24 mouse cellular contexts compared by ENCODE assay signal in the genomic region with DNA sequence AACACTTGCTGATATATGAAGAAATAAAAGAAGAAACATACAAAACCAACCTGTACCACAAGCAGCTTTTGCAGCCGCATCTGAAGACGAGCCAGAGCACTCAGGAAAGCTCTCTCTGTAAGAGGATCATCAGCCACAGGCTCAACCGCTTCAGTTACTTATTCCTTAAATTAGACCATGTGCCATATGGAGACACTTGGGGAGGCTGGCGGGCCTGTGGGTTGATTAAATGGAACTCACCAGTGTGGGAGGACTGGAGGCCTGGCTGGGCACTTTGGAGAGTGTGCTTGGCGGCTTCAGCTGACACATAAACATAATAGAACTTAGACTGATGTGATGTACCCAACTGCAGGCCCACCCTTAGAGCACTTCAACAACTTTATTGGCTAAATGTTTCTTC. TPM values are rescaled to one million over a fixed set of nuclear protein-coding genes. Genes with fewer than 3 reads are reported as not detected.
DNase-seq lines count a peak whose midpoint lies in the region; ATAC-seq and TF ChIP-seq lines count a peak whose summit lies in the region.
"Had no signal": no experiment of that assay in that cellular context is flagged by ENCODE, and none has a peak within 500 bp of the region (broad histone marks: within the 10 kb centered on the region; RNA-seq: fewer than 3 reads in every experiment).

No protein-coding gene starts in this region.

- 0 out of 2 replicates have a peak overlapping the region, but pooled peaks have one; percentile 3 for H3K27ac ChIP-seq in layer of hippocampus, adult 2 months
- H3K27ac ChIP-seq in intestine, embryonic 16.5 days (ENCODE audit: low read length) = no peak overlapping the region
- H3K27ac ChIP-seq: embryonic facial prominence, embryonic 12.5 days; heart, adult 2 months; hindbrain, embryonic 12.5 days; kidney, embryonic 15.5 days; limb, embryonic 13.5 days; liver, embryonic 12.5 days; neural tube, embryonic 15.5 days had no signal

- H3K36me3 ChIP-seq in intestine, embryonic 16.5 days (ENCODE audit: control insufficient read depth, insufficient read depth, low read length) = peaks cover 10% of the 10 kb centered on the region

- H3K9me3 ChIP-seq in intestine, embryonic 16.5 days (ENCODE audit: control insufficient read depth, low read length) = no peaks in the 10 kb centered on the region
- H3K9me3 ChIP-seq: embryonic facial prominence, embryonic 12.5 days; hindbrain, embryonic 12.5 days; kidney, embryonic 15.5 days; limb, embryonic 13.5 days; liver, embryonic 12.5 days; neural tube, embryonic 15.5 days had no signal

- TF ChIP-seq CTCF in layer of hippocampus, adult 2 months (conservative IDR thresholded peaks at IDR 0.05) = no peak

- DNase-seq in layer of hippocampus, adult 2 months (ENCODE audit: low spot score in 2 of 2) = no peak
- no peak for DNase-seq in layer of hippocampus, adult 9-10 months (ENCODE audit: low spot score)
- peak; percentile 77 for DNase-seq in brain, adult 2 months (ENCODE audit: low read depth, low spot score)
- DNase-seq in left cerebral cortex, postnatal 25 days (ENCODE audit: low spot score in 2 of 2) = peak; percentile 48 to 90
- DNase-seq in right cerebral cortex, postnatal 14 days = peak; percentile 32
- DNase-seq in adrenal gland, postnatal 10 days = no peak
- DNase-seq: cerebellum, adult 18-20 months; cerebellum, postnatal 14 days; gastrocnemius, postnatal 25 days; heart, adult 2 months; kidney, adult 11 months; kidney, postnatal 4 days; lung, adult 18-20 months; lung, postnatal 14 days; thymus, postnatal 25 days had no signal

- no peak overlapping the region for H3K9ac ChIP-seq in intestine, embryonic 16.5 days (ENCODE audit: low read depth, low read length)
- H3K9ac ChIP-seq: embryonic facial prominence, embryonic 12.5 days; hindbrain, embryonic 12.5 days; kidney, embryonic 15.5 days; limb, embryonic 13.5 days; liver, embryonic 12.5 days; neural tube, embryonic 15.5 days had no signal

- no peak overlapping the region for H3K4me3 ChIP-seq in layer of hippocampus, adult 2 months
- H3K4me3 ChIP-seq in intestine, embryonic 16.5 days (ENCODE audit: low read length) = no peak overlapping the region
- H3K4me3 ChIP-seq: embryonic facial prominence, embryonic 12.5 days; heart, adult 2 months; hindbrain, embryonic 12.5 days; kidney, embryonic 15.5 days; limb, embryonic 13.5 days; liver, embryonic 12.5 days; neural tube, embryonic 15.5 days had no signal

- ATAC-seq in intestine, embryonic 16.5 days = no peak
- ATAC-seq: liver, embryonic 12.5 days; Patski had no signal

- H3K4me2 ChIP-seq in intestine, embryonic 16.5 days (ENCODE audit: low read depth, low read length) = no peak overlapping the region
- H3K4me2 ChIP-seq: embryonic facial prominence, embryonic 12.5 days; hindbrain, embryonic 12.5 days; kidney, embryonic 15.5 days; limb, embryonic 13.5 days; liver, embryonic 12.5 days; midbrain, embryonic 11.5 days; neural tube, embryonic 15.5 days had no signal

- no peaks in the 10 kb centered on the region for H3K4me1 ChIP-seq in intestine, embryonic 16.5 days (ENCODE audit: control insufficient read depth, insufficient read depth, low read length)
- H3K4me1 ChIP-seq: embryonic facial prominence, embryonic 12.5 days; hindbrain, embryonic 12.5 days; kidney, embryonic 15.5 days; limb, embryonic 13.5 days; liver, embryonic 12.5 days; neural tube, embryonic 15.5 days had no signal

- WGBS in intestine, embryonic 16.5 days = 89% methylated on average over 5 of the region's 5 CpGs

- intact Hi-C loops in left cerebral cortex, postnatal 25 days (cut with DNase I) = loop anchor here (2.0 kb wide), 1 partner anchor 17 kb away; a partner anchor contains a TSS

- H3K27me3 ChIP-seq in intestine, embryonic 16.5 days (replicated peaks; ENCODE audit: control insufficient read depth, insufficient read depth, low read length) = no peaks in the 10 kb centered on the region
- H3K27me3 ChIP-seq: embryonic facial prominence, embryonic 12.5 days; hindbrain, embryonic 12.5 days; kidney, embryonic 15.5 days; limb, embryonic 13.5 days; neural tube, embryonic 15.5 days; Patski had no signal

RNA-seq across cellular contexts. Expression of a gene that starts 15.6 kb away (rescaled TPM):
- 100 to 1,000 TPM; 152 to 157 TPM for total RNA-seq in layer of hippocampus, adult 2 months (2021)
- total RNA-seq in left cerebral cortex, postnatal 25 days (2021) = 10 to 100 TPM; 88.4 to 89.8 TPM
- total RNA-seq in adrenal gland, postnatal 10 days (2021) = 10 to 100 TPM in 1 of 2 experiments, 1 to 10 TPM in 1; 9.8 to 13.8 TPM
- 83.7 and 108 TPM in 2 replicates for polyA plus RNA-seq in intestine, embryonic 16.5 days (2015; fragmentation: Nextera tagmentation; extraction: Ambion mirVana)

RNA-seq across cellular contexts. Expression of a gene that starts 20.3 kb away (rescaled TPM):
- 10 to 100 TPM in 1 of 2 experiments, 1 to 10 TPM in 1; 9.9 to 10.0 TPM for total RNA-seq in layer of hippocampus, adult 2 months (2021)
- 10 to 100 TPM; 10.7 to 11.4 TPM for total RNA-seq in left cerebral cortex, postnatal 25 days (2021)
- total RNA-seq in adrenal gland, postnatal 10 days (2021) = 10 to 100 TPM; 24.1 to 28.4 TPM
- polyA plus RNA-seq in intestine, embryonic 16.5 days (2015; fragmentation: Nextera tagmentation; extraction: Ambion mirVana) = 39.8 and 41.7 TPM in 2 replicates

RNA-seq across cellular contexts. Expression of a gene that starts 41.5 kb away (rescaled TPM):
- 100 to 1,000 TPM; 361 to 383 TPM for total RNA-seq in layer of hippocampus, adult 2 months (2021)
- 100 to 1,000 TPM; 444 to 446 TPM for total RNA-seq in left cerebral cortex, postnatal 25 days (2021)
- total RNA-seq in adrenal gland, postnatal 10 days (2021) = 1,000 to 10,000 TPM; 1,050 to 1,199 TPM
- 745 and 751 TPM in 2 replicates for polyA plus RNA-seq in intestine, embryonic 16.5 days (2015; fragmentation: Nextera tagmentation; extraction: Ambion mirVana)

RNA-seq across cellular contexts. Expression of a gene that starts 41.7 kb away (rescaled TPM):
- total RNA-seq in layer of hippocampus, adult 2 months (2021) = 10 to 100 TPM; 42.8 to 46.4 TPM
- total RNA-seq in left cerebral cortex, postnatal 25 days (2021) = 10 to 100 TPM; 45.3 to 47.7 TPM
- total RNA-seq in adrenal gland, postnatal 10 days (2021) = 10 to 100 TPM; 54.5 to 60.0 TPM
- polyA plus RNA-seq in intestine, embryonic 16.5 days (2015; fragmentation: Nextera tagmentation; extraction: Ambion mirVana) = 77.4 and 79.3 TPM in 2 replicates

Comparison
In these comparisons a context has a peak if more than half of its experiments do, and no peak if none do; other contexts are left out.
1. DNase-seq: peak in brain, adult 2 months (single experiment), left cerebral cortex, postnatal 25 days (2 of 2) and right cerebral cortex, postnatal 14 days (single experiment); none in layer of hippocampus, adult 2 months (0 of 2), layer of hippocampus, adult 9-10 months (single experiment) and adrenal gland, postnatal 10 days (single experiment).
2. RNA of a gene that starts 15.6 kb away (total RNA-seq): 152 to 157 TPM in layer of hippocampus, adult 2 months and 88.4 to 89.8 TPM in left cerebral cortex, postnatal 25 days; 9.8 to 13.8 TPM in adrenal gland, postnatal 10 days; every median in the first group is over 4 times any median in the second.